Mouse (Mus musculus): Measurements from ENCODE around the gene Chrm4. TPM values are rescaled to one million over a fixed set of nuclear protein-coding genes. Genes with fewer than 3 reads are reported as not detected.

Chrm4 gene
- total and polyA plus RNA-seq, 2 experiments from 2014 or later = 0.75 to 4.4 TPM

DNA sequence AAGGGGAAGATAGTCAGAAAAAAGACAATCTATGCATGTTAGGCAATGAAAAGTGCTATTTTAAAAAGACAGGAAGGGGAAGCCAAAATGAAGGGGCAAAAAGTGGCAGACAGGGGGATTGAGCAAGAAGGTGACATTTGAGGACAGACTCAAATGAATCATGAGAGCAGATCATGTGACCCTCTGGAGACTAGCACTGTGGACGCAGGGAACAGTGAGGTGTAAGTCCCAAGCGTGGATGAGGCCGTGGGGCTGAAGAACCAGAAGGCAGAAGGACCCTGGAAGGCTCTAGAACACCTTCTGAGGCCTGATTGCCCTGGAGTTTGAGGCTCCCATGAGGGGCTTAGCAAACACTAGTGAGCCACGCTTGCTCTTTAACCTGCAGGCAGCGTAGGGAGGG is 39.3 kb downstream of the Chrm4 start:
- Histone ChIP-seq H3K36me3 (ENCODE audit: insufficient read depth, low read length) (no peaks in the 10 kb centered on the region), H3K4me3 (ENCODE audit: low read length) (no peak overlapping the region), H3K27me3 (ENCODE audit: insufficient read depth, low read length) (no peaks in the 10 kb centered on the region), H3K27ac (no peak overlapping the region), H3K4me2 (ENCODE audit: low read depth, low read length) (no peak overlapping the region), H3K4me1 (ENCODE audit: insufficient read depth, low read length) (peaks cover 18% of the 10 kb centered on the region), H3K9me3 (ENCODE audit: low read length) (no peaks in the 10 kb centered on the region), H3K9ac (replicated peaks; ENCODE audit: low read length) (no peak overlapping the region)
- no peak for TF ChIP-seq CTCF (IDR thresholded peaks at IDR 0.05; ENCODE audit: low read depth)
- ATAC-seq (no peak), DNase-seq (ENCODE audit: low spot score) (no peak)
- WGBS = 87% methylated on average over 5 of the region's 5 CpGs

GRCm38 (mm10) chr2:91967962-91968361 is 40.9 kb downstream of the Chrm4 start:
- ATAC-seq (no peak), DNase-seq (ENCODE audit: low spot score) (no peak)
- H3K4me3 ChIP-seq (ENCODE audit: low read length) = no peak overlapping the region
- H3K27ac ChIP-seq = peak overlapping the region; percentile 36; the same call in 1 of the 2 replicates
- no peaks in the 10 kb centered on the region for H3K36me3 ChIP-seq (ENCODE audit: insufficient read depth, low read length)
- H3K4me1 ChIP-seq (ENCODE audit: insufficient read depth, low read length) = peaks cover 12% of the 10 kb centered on the region
- no peak overlapping the region for H3K4me2 ChIP-seq (ENCODE audit: low read depth, low read length)
- H3K9ac ChIP-seq (replicated peaks; ENCODE audit: low read length) = no peak overlapping the region; the same call in 1 of the 2 replicates
- H3K27me3 ChIP-seq (ENCODE audit: insufficient read depth, low read length) = no peaks in the 10 kb centered on the region
- H3K9me3 ChIP-seq (ENCODE audit: low read length) = no peaks in the 10 kb centered on the region
- 60% methylated on average over 11 of the region's 11 CpGs for WGBS
- TF ChIP-seq CTCF (IDR thresholded peaks at IDR 0.05; ENCODE audit: low read depth) = no peak

DNA sequence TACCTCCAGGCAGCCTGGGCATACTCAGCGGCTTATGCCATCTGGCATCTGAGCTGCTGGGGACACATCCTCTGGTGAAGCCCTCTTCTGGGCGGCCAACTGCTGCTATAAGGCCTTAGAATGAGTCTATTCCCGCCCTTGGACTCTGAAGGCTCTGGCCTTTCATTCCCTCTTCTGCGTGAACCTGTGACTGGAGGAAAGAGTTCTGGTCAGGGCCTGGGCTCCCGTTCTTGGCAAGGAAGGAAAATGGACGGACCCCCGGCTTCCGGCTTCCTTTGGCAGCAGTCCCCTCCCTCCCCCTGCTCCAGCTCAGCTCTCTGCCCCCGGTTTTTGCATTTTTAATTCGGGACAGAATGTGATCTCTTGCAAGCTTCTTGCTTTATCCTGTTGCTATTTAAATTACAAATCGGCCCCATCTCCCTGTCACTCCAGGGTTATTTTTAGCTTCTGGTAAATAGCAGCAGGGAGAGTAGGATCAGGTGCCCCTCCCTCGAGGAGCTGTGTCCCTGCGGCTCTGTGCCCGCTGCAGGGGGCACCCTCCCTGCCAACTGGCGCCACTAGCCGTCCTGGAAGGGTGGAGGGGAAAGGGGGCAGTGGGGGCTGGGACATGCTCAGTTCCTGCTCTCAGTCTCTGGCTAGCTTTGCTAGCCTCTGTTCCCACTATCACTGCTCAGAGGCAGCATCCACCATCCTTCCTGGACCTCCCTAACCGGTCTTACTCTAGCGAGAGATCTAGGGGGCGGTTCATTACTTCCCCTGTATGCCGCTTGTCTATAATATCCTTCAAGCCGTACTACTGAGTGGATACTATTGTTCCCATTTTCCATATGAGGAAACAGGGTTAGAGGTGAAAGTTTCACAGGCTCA is 44.4 kb downstream of the Chrm4 start:
- Histone ChIP-seq H3K4me1 (ENCODE audit: insufficient read depth, low read length) (peaks cover 12% of the 10 kb centered on the region), H3K27me3 (ENCODE audit: insufficient read depth, low read length) (no peaks in the 10 kb centered on the region), H3K9ac (replicated peaks; ENCODE audit: low read length) (0 out of 2 replicates have a peak overlapping the region, but pooled peaks have one; percentile 9), H3K36me3 (ENCODE audit: insufficient read depth, low read length) (no peaks in the 10 kb centered on the region), H3K4me2 (ENCODE audit: low read depth, low read length) (peak overlapping the region; percentile 11; the same call in 1 of the 2 replicates), H3K4me3 (ENCODE audit: low read length) (no peak overlapping the region), H3K27ac (peak overlapping the region; percentile 73; the same call in 1 of the 2 replicates), H3K9me3 (ENCODE audit: low read length) (no peaks in the 10 kb centered on the region)
- 10% methylated on average over 21 of the region's 21 CpGs for WGBS
- DNase-seq (ENCODE audit: low spot score) (peak; percentile 73), ATAC-seq (peak; percentile 69)
- TF ChIP-seq CTCF (IDR thresholded peaks at IDR 0.05; ENCODE audit: low read depth) = no peak

DNA sequence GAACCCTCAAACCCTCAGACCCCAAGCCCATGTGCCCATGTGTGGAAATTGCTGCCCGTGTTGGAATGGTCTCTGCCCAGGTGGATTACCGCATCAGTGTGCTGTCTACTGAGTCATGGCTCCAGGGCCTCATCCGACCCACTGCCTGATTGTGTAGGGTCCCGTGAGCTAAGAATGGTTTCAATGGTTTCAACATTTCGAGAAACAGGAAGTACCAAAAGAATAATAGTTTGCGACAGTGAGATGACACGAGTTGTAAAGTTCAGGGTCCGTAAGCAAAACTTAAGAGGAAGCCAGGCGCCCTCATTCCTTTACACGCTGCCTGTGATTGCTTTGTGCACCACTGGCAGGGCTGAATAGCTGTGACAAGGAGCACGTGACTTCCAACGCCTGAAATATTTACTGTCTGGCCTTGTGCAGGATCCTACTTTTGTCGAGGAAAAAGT is 45.1 kb downstream of the Chrm4 start:
- no peak overlapping the region for H3K9ac ChIP-seq (replicated peaks; ENCODE audit: low read length)
- peak overlapping the region; percentile 11; the same call in 1 of the 2 replicates for H3K4me2 ChIP-seq (ENCODE audit: low read depth, low read length)
- H3K4me3 ChIP-seq (ENCODE audit: low read length) = no peak overlapping the region
- no peaks in the 10 kb centered on the region for H3K36me3 ChIP-seq (ENCODE audit: insufficient read depth, low read length)
- WGBS = 39% methylated on average over 13 of the region's 13 CpGs
- no peaks in the 10 kb centered on the region for H3K27me3 ChIP-seq (ENCODE audit: insufficient read depth, low read length)
- peak overlapping the region; percentile 73; the same call in 1 of the 2 replicates for H3K27ac ChIP-seq
- DNase-seq (ENCODE audit: low spot score) = no peak
- no peak for ATAC-seq
- no peaks in the 10 kb centered on the region for H3K9me3 ChIP-seq (ENCODE audit: low read length)
- peaks cover 12% of the 10 kb centered on the region for H3K4me1 ChIP-seq (ENCODE audit: insufficient read depth, low read length)
- no peak for TF ChIP-seq CTCF (IDR thresholded peaks at IDR 0.05; ENCODE audit: low read depth)

GRCm38 (mm10) chr2:91973416-91974135 is 46.5 kb downstream of the Chrm4 start:
- Histone ChIP-seq H3K9ac (replicated peaks; ENCODE audit: low read length) (no peak overlapping the region), H3K4me3 (ENCODE audit: low read length) (no peak overlapping the region), H3K27me3 (ENCODE audit: insufficient read depth, low read length) (no peaks in the 10 kb centered on the region), H3K4me1 (ENCODE audit: insufficient read depth, low read length) (peaks cover 19% of the 10 kb centered on the region), H3K36me3 (ENCODE audit: insufficient read depth, low read length) (no peaks in the 10 kb centered on the region), H3K9me3 (ENCODE audit: low read length) (no peaks in the 10 kb centered on the region), H3K27ac (no peak overlapping the region), H3K4me2 (ENCODE audit: low read depth, low read length) (no peak overlapping the region)
- no peak for DNase-seq (ENCODE audit: low spot score)
- ATAC-seq = peak; percentile 11; the same call in 1 of the 2 replicates
- TF ChIP-seq CTCF (IDR thresholded peaks at IDR 0.05; ENCODE audit: low read depth) = no peak
- 29% methylated on average over 7 of the region's 7 CpGs for WGBS

DNA sequence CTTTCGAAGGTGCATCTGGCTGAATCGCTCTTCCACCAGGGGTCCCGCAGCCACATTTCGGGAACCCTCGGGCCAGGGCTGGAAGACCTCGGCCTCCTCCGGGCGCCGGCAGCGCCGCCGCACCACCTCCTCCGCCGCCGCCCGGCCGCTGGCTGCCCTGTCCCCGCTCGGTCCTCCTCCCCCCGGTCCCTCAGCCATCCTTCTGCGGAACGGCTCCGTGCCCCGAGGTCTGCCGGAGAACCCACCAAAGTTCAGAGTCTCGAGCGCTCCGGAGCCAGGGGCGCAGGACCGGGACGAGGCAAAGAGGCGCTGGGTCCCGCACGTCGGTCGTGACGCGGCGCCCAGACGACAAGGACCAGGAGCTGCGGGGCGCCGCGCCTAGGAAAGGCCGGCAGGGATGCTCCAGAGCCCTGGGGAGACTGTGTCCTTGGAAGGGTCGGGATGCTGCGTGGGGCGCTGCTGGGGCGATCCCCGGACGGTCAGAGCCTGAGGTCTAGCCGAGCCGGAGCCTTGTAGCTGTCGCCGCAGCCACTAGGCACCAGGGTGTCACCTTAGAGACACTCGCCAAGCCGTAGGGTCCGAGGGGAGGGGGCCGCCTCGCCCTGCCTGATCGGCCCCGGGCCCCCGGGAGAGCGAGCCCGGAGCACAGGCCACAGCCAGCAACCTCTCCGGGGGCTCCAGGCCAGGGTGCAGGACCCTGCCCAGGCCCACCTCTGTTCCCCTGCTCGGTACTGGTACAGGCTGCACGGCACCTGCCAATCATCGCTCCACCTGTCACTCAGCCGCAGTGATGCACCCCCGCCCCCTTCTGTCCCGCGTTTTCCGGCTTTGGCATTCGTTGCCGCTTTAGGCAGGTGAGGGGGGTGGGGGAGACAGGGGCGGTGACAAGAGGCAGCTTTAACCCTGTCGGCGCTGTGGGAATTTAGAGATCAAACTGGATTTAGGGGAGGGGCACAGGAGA is 48.8 kb downstream of the Chrm4 start, which contains the start of gene Dgkz:
Gene Dgkz (minus strand): TSS at position 284 of the 961 bp plus-strand sequence.
- Histone ChIP-seq H3K9me3 (ENCODE audit: low read length) (no peaks in the 10 kb centered on the region), H3K36me3 (ENCODE audit: insufficient read depth, low read length) (no peaks in the 10 kb centered on the region), H3K27me3 (ENCODE audit: insufficient read depth, low read length) (no peaks in the 10 kb centered on the region), H3K4me1 (ENCODE audit: insufficient read depth, low read length) (peaks cover 19% of the 10 kb centered on the region), H3K9ac (replicated peaks; ENCODE audit: low read length) (peak within 1 kb of the TSS; percentile 49), H3K4me2 (ENCODE audit: low read depth, low read length) (peak within 1 kb of the TSS; percentile 55), H3K4me3 (ENCODE audit: low read length) (peak within 1 kb of the TSS; percentile 35), H3K27ac (no peak within 1 kb of the TSS)
- WGBS = 2% methylated on average over 79 of the region's 79 CpGs
- peak; percentile 56 for ATAC-seq
- TF ChIP-seq CTCF (IDR thresholded peaks at IDR 0.05; ENCODE audit: low read depth) = no peak
- peak; percentile 47 for DNase-seq (ENCODE audit: low spot score)
